Mouse (Mus musculus): ENCODE measurements around the gene Smad9. TPM values are rescaled to one million over a fixed set of nuclear protein-coding genes. Genes with fewer than 3 reads are reported as not detected.

Smad9 gene
- polyA plus RNA-seq, 1 experiment from 2014 or later, result 1.3 TPM

- no peak overlapping the region for H3K4me2 ChIP-seq (ENCODE audit: low read depth, low read length)
- no peak for ATAC-seq (ENCODE audit: insufficient read depth, low FRiP score)
- H3K9me3 ChIP-seq (replicated peaks; ENCODE audit: control insufficient read depth, low read length), result no peaks in the 10 kb centered on the region
- H3K36me3 ChIP-seq (ENCODE audit: control insufficient read depth, insufficient read depth, low read length), result no peaks in the 10 kb centered on the region
- no peak overlapping the region for H3K4me3 ChIP-seq (replicated peaks; ENCODE audit: low read length)
- H3K4me1 ChIP-seq (ENCODE audit: control insufficient read depth, insufficient read depth, low read length), result no peaks in the 10 kb centered on the region
- H3K27ac ChIP-seq (ENCODE audit: low read length), result no peak overlapping the region
- H3K27me3 ChIP-seq (ENCODE audit: control insufficient read depth, insufficient read depth, low read length), result no peaks in the 10 kb centered on the region
- 69% methylated on average over 6 of the region's 6 CpGs for WGBS
- no peak overlapping the region for H3K9ac ChIP-seq (ENCODE audit: low read length)
Observed at GRCm38 (mm10) chr3:54813418-54813988, 58.1 kb downstream of the Smad9 start.

DNA sequence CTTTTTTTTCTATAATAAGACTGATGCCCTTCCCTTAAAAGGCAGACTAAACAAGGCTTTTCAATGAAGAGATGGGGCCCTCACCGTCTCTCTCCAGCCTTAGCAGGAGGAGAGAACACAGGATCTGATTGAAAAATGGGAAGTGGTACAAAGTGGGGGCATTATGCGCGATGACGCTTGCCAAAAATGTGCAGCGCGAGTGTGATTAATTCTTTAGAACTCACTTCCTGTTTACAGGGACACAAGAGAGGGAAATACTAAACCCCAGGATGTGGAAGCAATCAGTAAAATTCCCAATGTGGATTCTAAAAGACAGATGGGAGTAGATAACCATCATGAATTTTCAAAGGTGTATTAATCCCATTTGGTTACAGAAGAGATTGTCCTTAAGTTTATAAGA lies 59.2 kb downstream of the Smad9 start:
- H3K4me1 ChIP-seq (ENCODE audit: control insufficient read depth, insufficient read depth, low read length), result no peaks in the 10 kb centered on the region
- 48% methylated on average over 6 of the region's 6 CpGs for WGBS
- H3K9ac ChIP-seq (ENCODE audit: low read length), result no peak overlapping the region
- H3K4me3 ChIP-seq (replicated peaks; ENCODE audit: low read length), result no peak overlapping the region
- no peak overlapping the region for H3K27ac ChIP-seq (ENCODE audit: low read length)
- no peaks in the 10 kb centered on the region for H3K9me3 ChIP-seq (replicated peaks; ENCODE audit: control insufficient read depth, low read length)
- ATAC-seq (ENCODE audit: insufficient read depth, low FRiP score), result no peak
- H3K4me2 ChIP-seq (ENCODE audit: low read depth, low read length), result no peak overlapping the region
- H3K36me3 ChIP-seq (ENCODE audit: control insufficient read depth, insufficient read depth, low read length), result no peaks in the 10 kb centered on the region
- H3K27me3 ChIP-seq (ENCODE audit: control insufficient read depth, insufficient read depth, low read length), result no peaks in the 10 kb centered on the region

DNA sequence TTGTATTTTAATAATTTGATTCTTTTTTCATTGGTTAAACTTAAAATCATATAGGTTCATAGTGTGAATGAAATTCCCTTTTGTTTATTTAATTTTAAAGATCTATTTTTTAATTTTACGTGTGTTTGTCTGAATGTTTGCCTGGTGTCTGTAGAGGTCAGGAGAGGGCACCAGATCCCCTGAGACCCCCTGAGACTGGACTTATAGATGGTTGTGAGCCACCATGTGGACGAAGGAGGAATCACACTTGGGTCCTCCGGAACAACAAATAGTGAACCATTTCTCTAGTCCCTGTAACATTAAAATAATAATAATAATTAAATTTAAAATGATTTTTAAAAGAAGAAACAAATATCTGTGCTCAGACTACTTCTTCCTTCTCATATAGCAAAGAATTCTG lies 59.9 kb downstream of the Smad9 start:
- Histone ChIP-seq H3K9ac (ENCODE audit: low read length) (no peak overlapping the region), H3K9me3 (replicated peaks; ENCODE audit: control insufficient read depth, low read length) (no peaks in the 10 kb centered on the region), H3K36me3 (ENCODE audit: control insufficient read depth, insufficient read depth, low read length) (no peaks in the 10 kb centered on the region), H3K4me1 (ENCODE audit: control insufficient read depth, insufficient read depth, low read length) (no peaks in the 10 kb centered on the region), H3K27ac (ENCODE audit: low read length) (no peak overlapping the region), H3K27me3 (ENCODE audit: control insufficient read depth, insufficient read depth, low read length) (no peaks in the 10 kb centered on the region), H3K4me2 (ENCODE audit: low read depth, low read length) (no peak overlapping the region), H3K4me3 (replicated peaks; ENCODE audit: low read length) (no peak overlapping the region)
- 19% methylated on average over 3 of the region's 3 CpGs for WGBS
- no peak for ATAC-seq (ENCODE audit: insufficient read depth, low FRiP score)

- ATAC-seq (ENCODE audit: insufficient read depth, low FRiP score), result no peak
- H3K9me3 ChIP-seq (replicated peaks; ENCODE audit: control insufficient read depth, low read length), result no peaks in the 10 kb centered on the region
- H3K27me3 ChIP-seq (ENCODE audit: control insufficient read depth, insufficient read depth, low read length), result no peaks in the 10 kb centered on the region
- H3K4me3 ChIP-seq (replicated peaks; ENCODE audit: low read length), result no peak overlapping the region
- no peak overlapping the region for H3K9ac ChIP-seq (ENCODE audit: low read length)
- H3K4me2 ChIP-seq (ENCODE audit: low read depth, low read length), result no peak overlapping the region
- H3K27ac ChIP-seq (ENCODE audit: low read length), result no peak overlapping the region
- 70% methylated on average over 5 of the region's 5 CpGs for WGBS
- no peaks in the 10 kb centered on the region for H3K4me1 ChIP-seq (ENCODE audit: control insufficient read depth, insufficient read depth, low read length)
- H3K36me3 ChIP-seq (ENCODE audit: control insufficient read depth, insufficient read depth, low read length), result no peaks in the 10 kb centered on the region
Observed at GRCm38 (mm10) chr3:54822526-54822925, 67.1 kb downstream of the Smad9 start.

DNA sequence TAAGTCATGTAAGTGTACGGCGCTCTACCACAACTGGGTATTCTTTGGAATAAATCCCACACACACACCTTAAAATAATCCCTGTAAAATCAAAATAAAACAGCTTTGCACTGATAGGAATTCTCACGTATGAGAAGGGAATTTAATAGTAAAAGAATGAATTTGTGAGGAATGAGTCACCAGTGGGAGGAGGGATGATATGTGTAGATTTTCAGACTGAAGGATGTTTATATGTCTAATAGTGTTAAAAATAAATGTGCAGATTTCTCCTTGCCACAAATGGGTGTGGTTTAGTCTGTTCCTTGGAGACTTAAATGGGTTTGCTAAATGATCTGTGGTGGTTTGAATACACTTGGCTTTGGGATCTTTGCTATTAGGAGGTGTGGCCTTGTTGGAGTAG lies 77.1 kb downstream of the Smad9 start:
- Histone ChIP-seq H3K27ac (ENCODE audit: low read length) (no peak overlapping the region), H3K27me3 (ENCODE audit: control insufficient read depth, insufficient read depth, low read length) (no peaks in the 10 kb centered on the region), H3K4me2 (ENCODE audit: low read depth, low read length) (no peak overlapping the region), H3K36me3 (ENCODE audit: control insufficient read depth, insufficient read depth, low read length) (no peaks in the 10 kb centered on the region), H3K9me3 (replicated peaks; ENCODE audit: control insufficient read depth, low read length) (no peaks in the 10 kb centered on the region), H3K4me3 (replicated peaks; ENCODE audit: low read length) (no peak overlapping the region), H3K9ac (ENCODE audit: low read length) (no peak overlapping the region), H3K4me1 (ENCODE audit: control insufficient read depth, insufficient read depth, low read length) (no peaks in the 10 kb centered on the region)
- ATAC-seq (ENCODE audit: insufficient read depth, low FRiP score), result no peak
- WGBS, result 78% methylated on average over 3 of the region's 3 CpGs

GRCm38 (mm10) chr3:54835421-54835820 lies 80.0 kb downstream of the Smad9 start:
- no peak overlapping the region for H3K4me3 ChIP-seq (replicated peaks; ENCODE audit: low read length)
- H3K36me3 ChIP-seq (ENCODE audit: control insufficient read depth, insufficient read depth, low read length), result no peaks in the 10 kb centered on the region
- no peak overlapping the region for H3K27ac ChIP-seq (ENCODE audit: low read length)
- WGBS, result 59% methylated on average over 2 of the region's 2 CpGs
- no peak for ATAC-seq (ENCODE audit: insufficient read depth, low FRiP score)
- no peaks in the 10 kb centered on the region for H3K9me3 ChIP-seq (replicated peaks; ENCODE audit: control insufficient read depth, low read length)
- no peak overlapping the region for H3K4me2 ChIP-seq (ENCODE audit: low read depth, low read length)
- H3K27me3 ChIP-seq (ENCODE audit: control insufficient read depth, insufficient read depth, low read length), result no peaks in the 10 kb centered on the region
- H3K9ac ChIP-seq (ENCODE audit: low read length), result no peak overlapping the region
- no peaks in the 10 kb centered on the region for H3K4me1 ChIP-seq (ENCODE audit: control insufficient read depth, insufficient read depth, low read length)

Other genes starting within 250 kb of the Smad9 start
- 88.9 and 92.8 TPM in 2 replicates for gene Supt20, start 62.8 kb upstream of the Smad9 start, polyA plus RNA-seq (2015; fragmentation: Nextera tagmentation; extraction: Ambion mirVana)
- 0.51 and 0.88 TPM in 2 replicates for gene Gm21958, start 41.2 kb upstream of the Smad9 start, polyA plus RNA-seq (2015; fragmentation: Nextera tagmentation; extraction: Ambion mirVana)
- gene Exosc8, start 20.2 kb upstream of the Smad9 start, polyA plus RNA-seq (2015; fragmentation: Nextera tagmentation; extraction: Ambion mirVana), result 87.3 and 90.3 TPM in 2 replicates
- 63.6 and 64.9 TPM in 2 replicates for gene Alg5, start 20.0 kb upstream of the Smad9 start, polyA plus RNA-seq (2015; fragmentation: Nextera tagmentation; extraction: Ambion mirVana)
- 19.0 and 19.4 TPM in 2 replicates for gene Rfxap, start 52.2 kb downstream of the Smad9 start, polyA plus RNA-seq (2015; fragmentation: Nextera tagmentation; extraction: Ambion mirVana)
- 0.10 TPM in 2 replicates for gene Sertm1, start 160.3 kb downstream of the Smad9 start, polyA plus RNA-seq (2015; fragmentation: Nextera tagmentation; extraction: Ambion mirVana)